Mouse (Mus musculus): ENCODE results near the gene Pcdh9.

Pcdh9 gene

GRCm38 (mm10) chr14:93182606-93183491 lies 707.6 kb downstream of the Pcdh9 start:
- no peak for DNase-seq (ENCODE audit: low read depth, low spot score)

- no peak for DNase-seq (ENCODE audit: low read depth, low spot score)
Measured at GRCm38 (mm10) chr14:93169201-93169600, 721.3 kb downstream of the Pcdh9 start.

GRCm38 (mm10) chr14:93168367-93168766 lies 722.1 kb downstream of the Pcdh9 start:
- no peak for DNase-seq (ENCODE audit: low read depth, low spot score)

- DNase-seq (ENCODE audit: low read depth, low spot score), result no peak
Measured at GRCm38 (mm10) chr14:93143414-93143813, 747.1 kb downstream of the Pcdh9 start.

GRCm38 (mm10) chr14:93142076-93142475 lies 748.4 kb downstream of the Pcdh9 start:
- DNase-seq (ENCODE audit: low read depth, low spot score), result no peak

GRCm38 (mm10) chr14:93126993-93127392 lies 763.5 kb downstream of the Pcdh9 start:
- no peak for DNase-seq (ENCODE audit: low read depth, low spot score)

- no peak for DNase-seq (ENCODE audit: low read depth, low spot score)
Measured at GRCm38 (mm10) chr14:93102755-93103154, 787.7 kb downstream of the Pcdh9 start.

- DNase-seq (ENCODE audit: low read depth, low spot score), result no peak
Measured at GRCm38 (mm10) chr14:93095081-93095480, 795.4 kb downstream of the Pcdh9 start.

- no peak for DNase-seq (ENCODE audit: low read depth, low spot score)
Measured at GRCm38 (mm10) chr14:93092806-93093205, 797.7 kb downstream of the Pcdh9 start.

- DNase-seq (ENCODE audit: low read depth, low spot score), result no peak
Measured at GRCm38 (mm10) chr14:93085646-93086045, 804.8 kb downstream of the Pcdh9 start.

- DNase-seq (ENCODE audit: low read depth, low spot score), result peak; percentile 70
Measured at GRCm38 (mm10) chr14:93083140-93083539, 807.3 kb downstream of the Pcdh9 start.

- no peak for DNase-seq (ENCODE audit: low read depth, low spot score)
Measured at GRCm38 (mm10) chr14:93080910-93081309, 809.6 kb downstream of the Pcdh9 start.

- no peak for DNase-seq (ENCODE audit: low read depth, low spot score)
Measured at GRCm38 (mm10) chr14:93075761-93076160, 814.7 kb downstream of the Pcdh9 start.

- no peak for DNase-seq (ENCODE audit: low read depth, low spot score)
Measured at GRCm38 (mm10) chr14:93072346-93072745, 818.1 kb downstream of the Pcdh9 start.

GRCm38 (mm10) chr14:93070140-93070539 lies 820.3 kb downstream of the Pcdh9 start:
- no peak for DNase-seq (ENCODE audit: low read depth, low spot score)

- DNase-seq (ENCODE audit: low read depth, low spot score), result no peak
Measured at GRCm38 (mm10) chr14:93067411-93068336, 822.8 kb downstream of the Pcdh9 start.

GRCm38 (mm10) chr14:93066732-93067410 lies 823.6 kb downstream of the Pcdh9 start:
- no peak for DNase-seq (ENCODE audit: low read depth, low spot score)

- no peak for DNase-seq (ENCODE audit: low read depth, low spot score)
Measured at GRCm38 (mm10) chr14:93061824-93062620, 828.5 kb downstream of the Pcdh9 start.

GRCm38 (mm10) chr14:93058799-93059198 lies 831.7 kb downstream of the Pcdh9 start:
- no peak for DNase-seq (ENCODE audit: low read depth, low spot score)

- no peak for DNase-seq (ENCODE audit: low read depth, low spot score)
Measured at GRCm38 (mm10) chr14:93055997-93056396, 834.5 kb downstream of the Pcdh9 start.

GRCm38 (mm10) chr14:93040591-93040990 lies 849.9 kb downstream of the Pcdh9 start:
- DNase-seq (ENCODE audit: low read depth, low spot score), result no peak
